Mouse (Mus musculus) hindbrain, embryonic 14.5 days (tissue): ENCODE measurements around the gene Erich4. TPM values are rescaled to one million over a fixed set of nuclear protein-coding genes. Genes with fewer than 3 reads are reported as not detected.
A peak's percentile ranks its signal among the peaks of the same experiment; 100 is the strongest.

Source experiments
- ATAC-seq: fragments of 200-750 bp; cut with Nextera tagmentation; 2 replicates; pipeline ENCODE4 v1.8.0; 2017; ENCODE audit warnings: moderate number of reproducible peaks, mild to moderate bottlenecking, moderate TSS enrichment, moderate library complexity; ENCODE audit not compliant: low FRiP score
- DNase-seq: peaks from one replicate; pipeline ENCODE4 v3.0.0-alpha.2; 2015; ENCODE audit warnings: low spot score
- H3K27ac ChIP-seq: fragments of 300-500 bp; sonication (generic); 2 replicates; pipeline ENCODE4 v1.5.1; 2014; ENCODE audit warnings: mild to moderate bottlenecking, moderate library complexity
- H3K27me3 ChIP-seq: fragments of 300-500 bp; sonication (generic); 2 replicates; pipeline ENCODE4 v1.6.1; 2014; ENCODE audit warnings: mild to moderate bottlenecking, low read length, mixed read lengths; ENCODE audit not compliant: control insufficient read depth, insufficient read depth
- H3K36me3 ChIP-seq: fragments of 300-500 bp; sonication (generic); replicated peaks from 2 replicates; pipeline ENCODE4 v1.6.1; 2014; ENCODE audit not compliant: control insufficient read depth, insufficient read depth
- H3K4me1 ChIP-seq: fragments of 300-500 bp; sonication (generic); replicated peaks from 2 replicates; pipeline ENCODE4 v1.6.1; 2014; ENCODE audit warnings: antibody characterized with exemption, low read length, mixed read lengths; ENCODE audit not compliant: control insufficient read depth, insufficient read depth
- H3K4me2 ChIP-seq: fragments of 300-500 bp; sonication (generic); replicated peaks from 2 replicates; pipeline ENCODE4 v1.6.1; 2014; ENCODE audit warnings: mild to moderate bottlenecking, moderate library complexity
- H3K4me3 ChIP-seq: fragments of 300-500 bp; sonication (generic); replicated peaks from 2 replicates; pipeline ENCODE4 v1.5.1; 2014; ENCODE audit warnings: mild to moderate bottlenecking, low read length
- H3K9ac ChIP-seq: fragments of 300-500 bp; sonication (generic); 2 replicates; pipeline ENCODE4 v1.6.1; 2014
- H3K9me3 ChIP-seq: fragments of 300-500 bp; sonication (generic); 2 replicates; pipeline ENCODE4 v1.6.1; 2016; ENCODE audit warnings: low read length; ENCODE audit not compliant: control insufficient read depth
- WGBS: fragments of 180-500 bp; shearing (Covaris S2); extraction: QIAGEN DNeasy Blood & Tissue Kit; methylation state at CpG from one replicate; pipeline ENCODE4 v1.1.7; 2014; 5-methylcytosine and 5-hydroxymethylcytosine counted together
- polyA plus RNA-seq: library from polyadenylated mRNA; unstranded; fragments of >200 nt; fragmentation: Nextera tagmentation; extraction: Ambion mirVana; gene quantifications from 2 replicates; pipeline ENCODE4 v1.2.1, GENCODE M21; 2014

Erich4 gene
- polyA plus RNA-seq, result not detected in 2 replicates

DNA sequence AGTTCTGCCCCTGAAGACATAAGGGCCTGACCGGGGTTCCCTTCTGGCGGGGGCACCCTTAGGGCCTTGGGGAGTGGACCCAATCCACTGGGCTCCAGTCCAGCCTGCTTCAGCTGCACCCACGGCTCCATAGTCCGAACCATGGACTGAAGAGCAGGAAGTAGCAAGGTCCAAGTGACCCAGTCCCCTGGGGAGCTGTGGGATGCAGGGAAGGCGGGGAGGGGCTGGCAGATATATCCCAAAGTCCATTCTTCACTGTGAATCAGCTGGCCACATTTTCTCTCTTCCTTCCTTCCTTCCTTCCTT, at the start of gene Erich4:
Erich4 (minus strand) TSS at position 187 of the 306 bp plus-strand sequence.
- Histone ChIP-seq H3K4me1 (peaks cover 5% of the 10 kb centered on the region; the same call in 1 of the 2 replicates), H3K4me3 (no peak within 1 kb of the TSS), H3K27me3 (no peaks in the 10 kb centered on the region), H3K36me3 (no peaks in the 10 kb centered on the region), H3K9ac (no peak within 1 kb of the TSS), H3K27ac (no peak within 1 kb of the TSS), H3K4me2 (no peak within 1 kb of the TSS), H3K9me3 (no peaks in the 10 kb centered on the region)
- ATAC-seq, result no peak
- WGBS, result 83% methylated on average over 5 of the region's 5 CpGs
- DNase-seq, result no peak

DNA sequence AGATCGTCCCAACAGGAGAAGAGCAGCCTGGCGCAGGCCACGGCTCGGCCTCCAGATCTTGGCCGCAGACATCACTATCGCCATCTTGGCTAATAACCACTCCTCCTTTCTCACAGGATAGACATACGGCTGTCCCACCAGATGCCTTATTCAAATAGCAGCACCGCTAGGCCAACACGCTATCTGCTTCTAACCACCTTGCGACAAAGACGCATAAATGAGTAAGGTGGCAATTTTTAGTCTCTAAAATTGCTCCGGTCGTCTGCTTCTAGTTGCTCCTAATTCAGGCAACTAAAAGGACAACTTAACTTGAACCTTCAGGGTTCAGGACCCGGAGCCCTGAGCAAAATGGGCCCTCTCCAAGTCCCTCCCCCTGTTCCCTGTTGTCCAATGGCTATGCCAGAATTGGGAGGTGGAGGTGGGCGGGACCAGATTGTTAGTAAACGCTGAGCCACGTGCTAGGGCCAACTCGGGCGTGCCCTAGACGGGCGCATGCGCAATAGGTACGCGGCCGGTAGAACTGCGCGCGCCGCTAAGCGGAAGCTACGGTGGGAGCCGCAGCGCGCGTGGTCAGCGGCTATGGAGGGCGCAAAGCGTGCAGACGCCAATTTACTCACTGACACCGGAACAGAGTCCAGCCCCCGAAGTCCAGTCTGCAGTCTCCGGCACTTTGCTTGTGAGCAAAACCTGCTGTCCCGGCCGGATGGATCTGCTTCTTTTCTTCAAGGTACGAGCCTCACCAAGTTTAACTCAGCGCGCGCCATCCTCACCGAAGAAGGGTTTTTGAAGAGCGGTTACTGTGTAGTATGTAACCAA, 43.2 kb upstream of the Erich4 start, which contains the start of the genes Bckdha and Exosc5:
Bckdha (minus strand) TSS at position 325 of the 816 bp plus-strand sequence.
Exosc5 (plus strand) TSS at position 508 of the 816 bp plus-strand sequence.
- H3K4me1 ChIP-seq, result peaks cover 22% of the 10 kb centered on the region
- no peaks in the 10 kb centered on the region for H3K9me3 ChIP-seq
- no peaks in the 10 kb centered on the region for H3K27me3 ChIP-seq
- peak within 1 kb of the TSS; percentile 76; the same call in 1 of the 2 replicates for H3K27ac ChIP-seq
- H3K9ac ChIP-seq, result peak within 1 kb of the TSS; percentile 67
- ATAC-seq (peak; percentile 99), DNase-seq (peak; percentile 99)
- H3K4me2 ChIP-seq, result peak within 1 kb of the TSS; percentile 90
- peak within 1 kb of the TSS; percentile 58 for H3K4me3 ChIP-seq
- H3K36me3 ChIP-seq, result peaks cover 4% of the 10 kb centered on the region; the same call in 1 of the 2 replicates
- under 1% methylated on average over 49 of the region's 50 CpGs for WGBS

DNA sequence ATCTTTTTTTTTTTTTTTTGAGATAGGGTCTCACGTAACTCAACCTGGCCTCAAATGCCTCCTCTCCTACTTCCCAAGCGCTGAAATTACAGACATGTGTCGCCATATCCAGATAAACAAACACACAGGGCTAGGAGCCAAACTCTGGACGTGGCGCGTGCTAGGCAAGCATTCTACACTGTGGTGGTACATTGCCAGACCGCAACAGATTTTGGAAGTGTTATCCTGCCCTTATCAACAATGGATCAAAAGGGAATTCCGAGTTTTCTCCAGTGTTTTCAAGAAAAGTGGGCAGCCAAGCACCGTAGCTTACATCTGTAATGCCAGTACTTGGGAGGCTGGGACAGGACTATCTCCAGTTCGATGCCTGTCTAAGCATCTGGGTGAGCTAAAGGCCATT, 42.1 kb upstream of the Erich4 start:
- Histone ChIP-seq H3K27me3 (no peaks in the 10 kb centered on the region), H3K9ac (peak overlapping the region; percentile 67), H3K4me1 (peaks cover 22% of the 10 kb centered on the region), H3K36me3 (peaks cover under 1% of the 10 kb centered on the region; the same call in 1 of the 2 replicates), H3K9me3 (no peaks in the 10 kb centered on the region), H3K4me3 (peak overlapping the region; percentile 58), H3K27ac (no peak overlapping the region), H3K4me2 (peak overlapping the region; percentile 90)
- DNase-seq (no peak), ATAC-seq (no peak)
- 48% methylated on average over 10 of the region's 10 CpGs for WGBS

DNA sequence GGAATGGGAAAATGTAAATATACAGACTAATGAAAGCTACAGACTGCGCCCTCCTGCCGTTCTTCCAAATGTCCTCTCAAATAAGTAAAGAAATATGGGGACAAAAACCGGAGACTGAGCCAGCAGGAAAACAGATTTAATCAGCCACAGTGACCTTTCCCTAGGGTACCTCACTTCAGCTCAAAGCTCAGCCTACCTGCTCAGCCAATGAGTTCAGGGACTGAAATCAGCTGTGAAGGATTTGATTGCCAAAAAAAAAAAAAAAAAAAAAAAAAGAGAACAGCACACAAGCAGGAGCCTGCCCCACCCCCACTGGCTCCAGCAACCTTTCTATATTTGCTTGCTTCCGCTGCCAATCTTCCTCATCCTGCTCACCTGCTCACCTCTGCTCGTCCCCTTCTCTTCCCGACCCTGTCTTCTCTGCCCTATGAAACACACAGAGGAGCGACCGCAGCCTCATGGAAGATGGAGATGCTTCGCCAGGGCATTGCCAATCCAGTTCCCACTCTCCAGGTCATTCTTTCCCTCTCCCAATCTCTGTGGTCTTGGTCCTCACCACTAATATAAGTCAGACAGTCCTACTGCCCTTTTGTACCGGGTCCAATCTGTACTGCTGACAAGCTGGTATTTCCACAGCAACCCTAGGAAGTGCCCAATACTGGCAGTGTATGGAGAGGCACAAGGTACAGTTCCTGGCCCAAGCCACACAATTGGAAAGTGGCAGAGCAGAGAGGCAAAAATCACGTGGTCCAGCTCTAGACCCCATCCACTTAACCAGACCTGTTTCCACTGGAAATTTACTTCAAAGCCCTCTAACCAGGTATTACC, 40.1 kb upstream of the Erich4 start:
- 80% methylated on average over 11 of the region's 11 CpGs for WGBS
- no peak overlapping the region for H3K4me3 ChIP-seq
- no peak overlapping the region for H3K4me2 ChIP-seq
- no peaks in the 10 kb centered on the region for H3K9me3 ChIP-seq
- no peak overlapping the region for H3K9ac ChIP-seq
- peaks cover 22% of the 10 kb centered on the region for H3K4me1 ChIP-seq
- no peaks in the 10 kb centered on the region for H3K36me3 ChIP-seq
- ATAC-seq (no peak), DNase-seq (no peak)
- H3K27ac ChIP-seq, result no peak overlapping the region
- no peaks in the 10 kb centered on the region for H3K27me3 ChIP-seq

DNA sequence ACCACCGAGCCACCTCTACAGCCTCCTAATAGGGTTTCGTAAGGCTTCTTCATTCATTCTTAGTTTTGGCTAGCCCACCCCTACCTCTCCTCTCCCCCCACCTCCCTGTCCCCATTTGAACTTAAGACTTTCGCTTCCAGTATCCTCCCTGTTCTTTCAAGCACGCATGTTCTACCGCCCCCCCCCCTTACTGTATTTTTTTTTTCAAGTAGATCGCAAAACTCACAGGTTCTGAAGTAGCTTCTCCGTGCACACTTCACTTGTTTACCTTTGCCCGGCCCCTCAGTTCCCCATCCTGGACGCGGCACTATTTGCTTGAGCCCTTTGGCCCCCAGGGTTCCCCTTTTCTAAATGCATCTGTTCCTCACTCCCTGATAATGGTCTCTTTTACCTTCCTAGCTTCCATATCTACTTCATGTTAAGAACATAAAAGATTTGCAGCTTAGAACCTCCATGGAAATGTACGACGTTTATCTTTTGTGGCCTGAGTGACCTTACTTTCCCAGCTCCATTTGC, 36.6 kb upstream of the Erich4 start:
- ATAC-seq (no peak), DNase-seq (no peak)
- Histone ChIP-seq H3K9ac (no peak overlapping the region), H3K27me3 (no peaks in the 10 kb centered on the region), H3K27ac (no peak overlapping the region), H3K36me3 (no peaks in the 10 kb centered on the region), H3K4me1 (peaks cover 3% of the 10 kb centered on the region; the same call in 1 of the 2 replicates), H3K9me3 (no peaks in the 10 kb centered on the region), H3K4me3 (no peak overlapping the region), H3K4me2 (no peak overlapping the region)
- WGBS, result 91% methylated on average over 12 of the region's 12 CpGs

DNA sequence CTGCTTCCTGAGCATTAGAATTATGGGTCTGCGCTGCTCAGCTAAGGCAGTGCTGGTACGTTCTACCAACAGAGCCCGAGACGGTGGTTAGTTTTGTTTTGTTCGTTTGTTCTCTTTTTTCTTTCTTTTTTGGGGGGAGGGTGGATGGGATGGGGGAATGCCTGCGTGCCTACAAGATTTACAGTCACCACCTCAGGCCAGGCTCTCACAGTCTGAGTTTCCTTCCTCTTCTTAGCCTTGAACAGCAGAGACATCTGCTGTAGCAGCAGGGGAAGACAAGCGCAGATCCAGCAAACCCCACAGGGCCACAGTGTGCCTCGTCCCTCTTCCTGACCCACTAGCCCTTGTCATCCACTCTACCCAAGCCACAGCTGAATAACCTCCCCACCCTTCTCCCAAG, 35.6 kb upstream of the Erich4 start:
- DNase-seq (no peak), ATAC-seq (no peak)
- no peak overlapping the region for H3K4me3 ChIP-seq
- H3K9me3 ChIP-seq, result no peaks in the 10 kb centered on the region
- 91% methylated on average over 8 of the region's 8 CpGs for WGBS
- H3K36me3 ChIP-seq, result no peaks in the 10 kb centered on the region
- no peak overlapping the region for H3K9ac ChIP-seq
- no peak overlapping the region for H3K27ac ChIP-seq
- no peak overlapping the region for H3K4me2 ChIP-seq
- no peaks in the 10 kb centered on the region for H3K4me1 ChIP-seq
- no peaks in the 10 kb centered on the region for H3K27me3 ChIP-seq

DNA sequence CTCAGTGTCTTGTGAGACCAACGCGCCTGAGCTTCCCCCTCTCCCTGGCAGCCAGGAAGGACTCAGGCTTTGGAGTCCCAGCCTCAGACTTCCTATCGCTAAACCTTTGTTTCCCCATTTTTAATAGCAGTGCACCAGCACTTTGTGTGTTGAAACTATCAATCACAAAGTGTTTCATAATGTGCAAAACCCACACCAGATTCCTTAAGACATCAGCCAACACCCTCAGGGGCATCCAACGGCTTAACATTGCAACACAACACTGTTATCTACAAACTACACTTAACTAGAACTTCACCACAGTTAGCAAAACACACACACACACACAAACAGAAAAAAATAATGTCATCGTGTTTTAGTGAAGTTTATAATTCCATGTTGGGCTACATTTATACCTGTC, 34.1 kb upstream of the Erich4 start:
- 75% methylated on average over 5 of the region's 5 CpGs for WGBS

DNA sequence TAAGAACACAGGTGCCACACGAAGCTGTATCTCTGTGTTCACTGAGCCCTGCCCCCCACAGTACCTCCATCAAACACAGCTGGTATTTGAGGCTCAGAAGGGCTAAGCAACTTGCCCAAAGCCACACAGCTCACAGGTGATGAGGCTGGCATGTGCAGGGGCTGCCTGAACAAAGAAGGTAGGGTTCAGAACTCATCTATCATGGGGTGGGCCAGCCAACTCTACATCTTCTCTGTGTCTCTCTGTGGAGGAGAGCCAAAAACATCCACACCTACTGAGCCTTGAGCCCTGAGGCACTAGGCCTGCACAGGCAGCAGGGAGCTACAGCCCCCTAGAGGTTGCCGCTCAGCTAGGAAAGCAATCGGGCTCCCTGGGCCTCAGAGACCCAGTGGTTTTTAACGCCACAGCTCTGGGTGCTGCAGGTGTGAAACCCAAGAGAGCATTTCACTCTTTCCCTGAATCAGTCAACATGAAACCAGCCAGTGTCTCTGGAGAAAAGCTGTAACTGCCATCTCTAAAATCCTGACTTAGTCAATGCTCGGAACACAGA, 32.0 kb upstream of the Erich4 start:
- ATAC-seq (no peak), DNase-seq (no peak)
- Histone ChIP-seq H3K27me3 (no peaks in the 10 kb centered on the region), H3K4me1 (no peaks in the 10 kb centered on the region), H3K4me3 (no peak overlapping the region), H3K36me3 (peaks cover 7% of the 10 kb centered on the region), H3K9ac (no peak overlapping the region), H3K4me2 (no peak overlapping the region), H3K27ac (no peak overlapping the region), H3K9me3 (no peaks in the 10 kb centered on the region)
- WGBS, result 60% methylated on average over 5 of the region's 5 CpGs

More for the DNA sequence above, 34.1 kb upstream of the Erich4 start:
- no peaks in the 10 kb centered on the region for H3K9me3 ChIP-seq
- H3K27ac ChIP-seq, result no peak overlapping the region
- ATAC-seq, result no peak
- no peak overlapping the region for H3K4me3 ChIP-seq
- H3K36me3 ChIP-seq, result peaks cover 6% of the 10 kb centered on the region
- no peaks in the 10 kb centered on the region for H3K27me3 ChIP-seq
- H3K4me1 ChIP-seq, result no peaks in the 10 kb centered on the region
- H3K4me2 ChIP-seq, result no peak overlapping the region
- no peak overlapping the region for H3K9ac ChIP-seq
- no peak for DNase-seq

DNA sequence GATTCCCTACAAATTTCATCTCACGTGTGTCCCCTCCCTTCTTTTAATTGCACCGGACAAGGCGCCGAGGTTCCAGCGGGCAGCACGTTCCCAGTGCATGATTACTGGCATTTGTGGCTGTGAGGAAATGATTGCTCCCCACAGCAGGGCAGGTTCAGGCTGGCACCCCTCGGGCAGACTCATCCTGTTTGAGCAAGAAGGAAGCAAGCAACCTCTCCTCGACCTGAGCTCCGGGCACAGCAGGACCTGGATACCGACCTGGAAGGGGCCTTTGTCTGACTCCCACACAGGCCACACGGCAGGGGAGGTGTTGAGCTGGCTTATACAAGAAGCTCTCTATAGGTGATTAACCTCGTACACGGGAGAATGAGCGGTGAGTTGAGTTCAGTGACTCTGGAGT, 29.4 kb upstream of the Erich4 start:
- Histone ChIP-seq H3K4me2 (no peak overlapping the region), H3K4me1 (no peaks in the 10 kb centered on the region), H3K27ac (no peak overlapping the region), H3K9me3 (no peaks in the 10 kb centered on the region), H3K9ac (no peak overlapping the region), H3K36me3 (peaks cover 21% of the 10 kb centered on the region), H3K4me3 (no peak overlapping the region), H3K27me3 (no peaks in the 10 kb centered on the region)
- DNase-seq (no peak), ATAC-seq (no peak)
- WGBS, result 60% methylated on average over 14 of the region's 14 CpGs
